In genomic region chr10:68191146-68191545, GRCm38 (mm10) we compare ENCODE assay signal across 9 mouse cellular contexts.
DNase-seq lines count a peak whose midpoint lies in the region; ATAC-seq and TF ChIP-seq lines count a peak whose summit lies in the region.
"Had no signal": no experiment of that assay in that cellular context is flagged by ENCODE, and none has a peak within 500 bp of the region (broad histone marks: within the 10 kb centered on the region; RNA-seq: fewer than 3 reads in every experiment).

No protein-coding gene starts in this region.

- ATAC-seq in lung, embryonic 14.5 days (ENCODE audit: insufficient read depth): no peak
- ATAC-seq in forebrain, embryonic 14.5 days: peak; percentile 60
- ATAC-seq in midbrain, embryonic 15.5 days (replicated peaks): no peak

- no peaks in the 10 kb centered on the region for H3K9me3 ChIP-seq in lung, embryonic 14.5 days (ENCODE audit: low read depth, low read length)
- no peaks in the 10 kb centered on the region for H3K9me3 ChIP-seq in forebrain, embryonic 14.5 days (replicated peaks; ENCODE audit: control insufficient read depth, low read length)
- H3K9me3 ChIP-seq in midbrain, embryonic 15.5 days: no peaks in the 10 kb centered on the region

- 0 out of 2 replicates have a peak, but pooled peaks cover 6% of the 10 kb centered on the region for H3K4me1 ChIP-seq in lung, embryonic 14.5 days (ENCODE audit: insufficient read depth)
- H3K4me1 ChIP-seq in forebrain, embryonic 14.5 days (ENCODE audit: control insufficient read depth, insufficient read depth, low read length): peaks cover 27% of the 10 kb centered on the region
- H3K4me1 ChIP-seq in midbrain, embryonic 15.5 days: peaks cover 25% of the 10 kb centered on the region

- peaks cover 9% of the 10 kb centered on the region; the same call in 1 of the 2 replicates for H3K36me3 ChIP-seq in lung, embryonic 14.5 days (ENCODE audit: insufficient read depth)
- no peaks in the 10 kb centered on the region for H3K36me3 ChIP-seq in forebrain, embryonic 14.5 days (ENCODE audit: control insufficient read depth, insufficient read depth, low read length)
- no peaks in the 10 kb centered on the region for H3K36me3 ChIP-seq in midbrain, embryonic 15.5 days (replicated peaks)

- DNase-seq in embryo, embryonic 10.5 days (ENCODE audit: low spot score): peak; percentile 17
- no peak for DNase-seq in embryo, embryonic 10 days (ENCODE audit: low spot score)
- DNase-seq in lung, embryonic 14.5 days: no peak
- DNase-seq in lung, postnatal 25 days (ENCODE audit: low spot score): no peak
- peak; percentile 56 for DNase-seq in forebrain, embryonic 14.5 days (ENCODE audit: low spot score)
- DNase-seq in thymus, postnatal 10 days (ENCODE audit: low spot score in 2 of 2): no peak
- no peak for DNase-seq in layer of hippocampus, adult 8-10 months (ENCODE audit: low spot score in 2 of 2)

- no peak overlapping the region for H3K4me3 ChIP-seq in lung, embryonic 14.5 days (ENCODE audit: low read depth, low read length)
- H3K4me3 ChIP-seq in forebrain, embryonic 14.5 days (ENCODE audit: low read depth, low read length): 0 out of 2 replicates have a peak overlapping the region, but pooled peaks have one; percentile 0
- no peak overlapping the region for H3K4me3 ChIP-seq in midbrain, embryonic 15.5 days
- H3K4me3 ChIP-seq: myocyte had no signal

- H3K4me2 ChIP-seq in lung, embryonic 14.5 days: peak overlapping the region; percentile 48
- peak overlapping the region; percentile 35 for H3K4me2 ChIP-seq in forebrain, embryonic 14.5 days (ENCODE audit: low read length)
- H3K4me2 ChIP-seq in midbrain, embryonic 15.5 days: peak overlapping the region; percentile 27; the same call in 1 of the 2 replicates

- no peak overlapping the region for H3K9ac ChIP-seq in lung, embryonic 14.5 days
- no peak overlapping the region for H3K9ac ChIP-seq in forebrain, embryonic 14.5 days (ENCODE audit: low read length)
- H3K9ac ChIP-seq in midbrain, embryonic 15.5 days: no peak overlapping the region

- no peaks in the 10 kb centered on the region for H3K27me3 ChIP-seq in lung, embryonic 14.5 days (ENCODE audit: insufficient read depth, low read length)
- no peaks in the 10 kb centered on the region for H3K27me3 ChIP-seq in forebrain, embryonic 14.5 days (replicated peaks; ENCODE audit: control insufficient read depth, insufficient read depth, low read length)
- no peaks in the 10 kb centered on the region for H3K27me3 ChIP-seq in midbrain, embryonic 15.5 days (replicated peaks)

- WGBS in lung, embryonic 14.5 days: 61% methylated on average over 6 of the region's 8 CpGs
- 12% methylated on average over 6 of the region's 8 CpGs for WGBS in forebrain, embryonic 14.5 days
- 34% methylated on average over 8 of the region's 8 CpGs for WGBS in midbrain, embryonic 15.5 days

- no peak for TF ChIP-seq CTCF in lung, embryonic 14.5 days (IDR thresholded peaks at IDR 0.05; ENCODE audit: low read depth)

- H3K27ac ChIP-seq in lung, embryonic 14.5 days (ENCODE audit: low read depth): no peak overlapping the region
- peak overlapping the region; percentile 9; the same call in 1 of the 2 replicates for H3K27ac ChIP-seq in forebrain, embryonic 14.5 days (ENCODE audit: low read depth, low read length)
- H3K27ac ChIP-seq in midbrain, embryonic 15.5 days: no peak overlapping the region

Comparison
In these comparisons a context has a peak if more than half of its experiments do, and no peak if none do; other contexts are left out.
1. DNase-seq: peak in embryo, embryonic 10.5 days (single experiment) and forebrain, embryonic 14.5 days (single experiment); none in embryo, embryonic 10 days (single experiment), lung, embryonic 14.5 days (single experiment), lung, postnatal 25 days (single experiment), thymus, postnatal 10 days (0 of 2) and layer of hippocampus, adult 8-10 months (0 of 2).
2. Peak in every context shown above with its lines, with median percentiles within 50 percentile points of each other: H3K4me2 ChIP-seq.